Mouse (Mus musculus): ENCODE results near the gene Acvr1c.

DNA sequence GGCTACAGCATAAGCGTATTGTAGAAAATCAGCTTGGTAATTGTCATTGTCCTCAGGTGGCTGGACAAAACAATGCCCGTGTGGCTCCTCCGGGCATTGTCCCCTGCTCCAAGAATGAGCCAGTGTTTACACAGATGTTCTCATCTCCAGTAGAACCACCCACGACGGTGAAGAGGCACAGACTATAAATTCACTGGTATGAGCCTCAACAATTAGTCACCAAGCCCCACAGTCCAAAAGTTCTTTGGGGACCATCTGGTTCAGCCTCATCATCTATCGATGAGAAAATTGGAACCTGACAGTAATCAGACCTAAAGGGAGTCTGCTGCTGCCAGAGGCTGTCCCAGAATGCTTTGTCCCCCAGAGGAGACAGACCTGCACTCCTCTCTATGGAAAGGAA lies 68.4 kb downstream of the Acvr1c start:
- TF ChIP-seq POLR2A (IDR thresholded peaks at IDR 0.05; ENCODE audit: extremely low read depth, insufficient read depth, low read length) = no peak
- no peak for TF ChIP-seq CTCF (IDR thresholded peaks at IDR 0.05; ENCODE audit: extremely low read depth, insufficient read depth, low read length)
